Mouse (Mus musculus) bone marrow, adult 2 months (tissue): ENCODE measurements around the gene Pllp. TPM values are rescaled to one million over a fixed set of nuclear protein-coding genes. Genes with fewer than 3 reads are reported as not detected.

ENCODE experiments used
- H3K27ac ChIP-seq: fragments of 200-500 bp; 2 replicates; pipeline ENCODE4 v1.5.1; 2012; ENCODE audit warnings: low read depth, mild to moderate bottlenecking, control low read depth, inconsistent platforms, low read length; ENCODE audit not compliant: control insufficient read depth, poor library complexity, insufficient read depth
- H3K4me1 ChIP-seq: fragments of 200-500 bp; 2 replicates; pipeline ENCODE4 v1.6.1; 2011; ENCODE audit warnings: low read length; ENCODE audit not compliant: control insufficient read depth, insufficient read depth
- H3K4me3 ChIP-seq: fragments of 200-500 bp; replicated peaks from 2 replicates; pipeline ENCODE3; 2011; ENCODE audit warnings: mild to moderate bottlenecking, low read depth, low read length, control low read depth; ENCODE audit not compliant: control insufficient read depth
- CTCF ChIP-seq: fragments of 200-500 bp; IDR thresholded peaks from 2 replicates; pipeline ENCODE4 v1.5.1; 2011; ENCODE audit warnings: low read length, control low read depth; ENCODE audit not compliant: control insufficient read depth, insufficient read depth
- POLR2A ChIP-seq: fragments of 200-500 bp; IDR thresholded peaks from 2 replicates; pipeline ENCODE4 v1.6.1; 2011; ENCODE audit warnings: low read depth, mild to moderate bottlenecking, control low read depth, low read length, borderline replicate concordance; ENCODE audit not compliant: control insufficient read depth
- WGBS: fragments of 180-500 bp; shearing (Covaris S2); methylation state at CpG from one replicate; pipeline ENCODE4 v1.1.7; 2018; 5-methylcytosine and 5-hydroxymethylcytosine counted together
- polyA plus RNA-seq: library from polyadenylated mRNA; stranded (reverse); fragments of >200 nt; gene quantifications from 2 replicates; pipeline ENCODE4 v1.2.4, GENCODE M21; 2011; ENCODE audit warnings: low replicate concordance; ENCODE audit not compliant: missing spikeins, insufficient read depth, insufficient read length

The Pllp gene
- polyA plus RNA-seq, 1 experiment, result not detected

DNA sequence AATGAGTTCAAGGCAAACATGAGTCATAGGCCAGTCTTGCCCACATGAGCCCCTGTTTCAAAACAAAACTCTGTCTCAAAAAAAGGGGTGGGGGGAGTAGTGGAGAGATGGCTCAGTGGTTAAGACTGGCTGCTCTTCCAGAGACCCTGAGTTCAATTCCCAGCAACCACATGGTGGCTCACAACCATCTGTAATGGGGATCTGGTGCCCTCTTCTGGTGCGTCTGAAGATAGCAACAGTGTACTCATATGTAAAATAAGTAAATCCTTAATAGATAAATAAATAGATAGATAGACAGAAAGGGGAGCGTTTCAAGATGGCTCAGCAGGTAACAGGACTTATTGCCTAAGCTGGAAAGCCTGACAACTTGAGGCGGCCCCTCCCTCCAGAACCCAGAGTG is 15.7 kb downstream of the Pllp start:
- 80% methylated on average over 3 of the region's 3 CpGs for WGBS
- TF ChIP-seq POLR2A (no peak), CTCF (no peak)
- Histone ChIP-seq H3K27ac (no peak overlapping the region), H3K4me3 (no peak overlapping the region), H3K4me1 (no peaks in the 10 kb centered on the region)

DNA sequence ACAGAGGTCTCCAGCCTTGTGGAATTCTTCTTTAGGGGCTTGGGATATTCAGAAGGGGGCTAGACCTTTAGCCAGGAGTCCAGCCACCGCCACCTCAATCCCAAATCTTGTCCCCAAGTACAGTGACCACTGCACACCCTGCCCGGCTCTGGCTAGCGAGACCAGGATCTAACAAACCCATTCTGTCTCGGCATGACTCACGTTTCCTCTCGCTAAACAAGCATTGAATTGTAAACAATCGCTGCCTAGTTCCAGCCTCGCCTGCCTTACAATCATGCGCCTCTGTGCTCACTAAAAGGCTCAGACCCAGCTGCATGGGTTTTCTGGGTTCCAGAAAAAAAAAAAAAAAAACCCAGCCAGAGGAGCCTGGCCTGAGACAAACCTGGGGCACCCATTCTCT is 17.5 kb downstream of the Pllp start:
- Histone ChIP-seq H3K4me3 (no peak overlapping the region), H3K4me1 (no peaks in the 10 kb centered on the region), H3K27ac (no peak overlapping the region)
- TF ChIP-seq POLR2A (no peak), CTCF (no peak)
- 78% methylated on average over 9 of the region's 9 CpGs for WGBS

DNA sequence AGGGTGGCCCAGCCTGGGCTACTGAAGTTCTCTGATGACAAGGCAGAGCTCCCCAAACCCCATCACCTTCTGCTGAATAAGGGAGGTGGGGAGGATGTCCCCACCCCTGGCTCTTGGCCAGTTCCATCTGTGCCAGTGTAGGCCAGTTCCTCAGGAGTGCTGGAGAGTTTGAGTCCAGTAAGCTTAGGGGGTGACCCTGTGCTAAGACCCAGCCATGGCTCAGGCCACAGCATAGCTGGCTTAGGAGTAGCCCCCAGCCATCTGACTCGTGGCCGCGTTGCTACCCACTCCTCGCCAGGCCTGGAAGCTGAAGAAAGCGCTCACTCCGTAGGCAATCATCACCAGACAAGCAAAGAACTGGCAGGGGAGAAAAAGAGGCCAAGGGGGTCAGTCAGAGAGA is 20.2 kb downstream of the Pllp start:
- WGBS, result 86% methylated on average over 6 of the region's 6 CpGs
- no peak for TF ChIP-seq CTCF
- no peak overlapping the region for H3K27ac ChIP-seq
- H3K4me1 ChIP-seq, result no peaks in the 10 kb centered on the region
- no peak overlapping the region for H3K4me3 ChIP-seq

DNA sequence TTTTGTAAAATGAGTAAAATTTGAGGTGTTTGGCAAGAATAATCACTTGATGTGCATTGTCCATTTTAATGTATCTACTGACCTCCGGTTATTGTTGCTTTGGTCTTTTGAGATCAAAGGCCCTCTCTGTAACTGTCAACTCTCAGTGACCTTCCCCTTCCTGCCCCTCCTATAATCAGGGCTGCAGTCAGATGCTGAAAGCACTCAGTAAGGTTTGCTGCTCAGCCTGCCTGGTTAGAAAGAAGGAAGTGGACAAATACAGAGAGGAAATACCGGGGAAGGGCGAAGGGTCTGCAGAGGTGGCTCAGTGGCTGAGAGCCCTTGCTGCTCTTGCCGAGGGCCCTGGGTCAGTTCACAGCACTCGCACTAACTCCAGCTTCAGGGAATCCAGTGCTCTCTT is 21.7 kb downstream of the Pllp start:
- TF ChIP-seq POLR2A (no peak), CTCF (no peak)
- WGBS, result 35% methylated on average over 5 of the region's 5 CpGs
- Histone ChIP-seq H3K4me3 (no peak overlapping the region), H3K4me1 (no peaks in the 10 kb centered on the region), H3K27ac (no peak overlapping the region)

DNA sequence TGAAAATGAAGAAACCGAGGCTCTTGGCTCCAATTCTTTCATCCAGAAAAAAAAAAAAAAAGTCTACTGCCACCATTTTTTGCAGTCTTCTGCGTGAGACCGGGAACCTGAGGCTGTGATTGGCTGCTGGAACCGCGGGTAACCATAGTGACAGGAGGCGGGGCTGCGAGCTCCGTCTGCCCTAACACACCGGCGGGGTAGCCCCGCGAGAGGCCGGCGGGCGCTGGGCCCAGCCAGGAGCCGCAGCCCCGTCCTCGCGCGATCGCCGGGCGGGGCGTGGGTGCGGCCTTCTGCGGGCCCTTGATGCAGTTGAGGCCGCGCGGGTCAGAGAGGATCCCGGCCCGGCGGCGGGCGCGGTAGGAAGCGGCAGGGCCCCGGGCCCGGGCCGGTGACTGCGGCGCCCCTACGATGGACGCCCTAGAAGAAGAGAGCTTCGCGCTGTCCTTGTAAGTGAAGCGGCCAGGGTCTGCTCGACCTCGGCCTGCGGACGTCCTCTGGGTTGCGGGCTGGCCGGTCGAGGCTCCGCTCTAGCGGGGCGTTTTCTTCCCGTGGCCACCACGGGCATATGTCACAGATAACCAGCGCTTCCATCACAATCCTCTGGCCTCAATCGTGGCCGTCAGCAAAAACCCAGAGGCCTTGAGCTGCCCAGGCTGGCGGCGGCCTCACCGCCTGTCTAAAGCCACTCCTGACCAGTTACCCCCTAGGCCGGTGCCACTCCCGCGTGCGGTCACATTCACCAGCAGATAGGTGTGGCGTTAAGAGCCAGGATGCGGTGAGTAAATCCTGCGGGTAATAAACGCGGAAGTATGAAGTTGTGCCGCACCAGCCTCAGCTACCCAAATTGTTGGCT is 29.4 kb downstream of the Pllp start, which contains the start of gene Arl2bp:
Gene Arl2bp, plus strand, starts transcription at position 145 of the 853 bp plus-strand sequence.
- H3K4me3 ChIP-seq, result peak within 1 kb of the TSS; percentile 68
- H3K4me1 ChIP-seq, result peaks cover 2% of the 10 kb centered on the region; the same call in 1 of the 2 replicates
- peak within 1 kb of the TSS; percentile 90 for H3K27ac ChIP-seq
- WGBS, result under 1% methylated on average over 74 of the region's 74 CpGs
- TF ChIP-seq POLR2A, result peak; percentile 67; the same call in 1 of the 2 replicates
- no peak for TF ChIP-seq CTCF

DNA sequence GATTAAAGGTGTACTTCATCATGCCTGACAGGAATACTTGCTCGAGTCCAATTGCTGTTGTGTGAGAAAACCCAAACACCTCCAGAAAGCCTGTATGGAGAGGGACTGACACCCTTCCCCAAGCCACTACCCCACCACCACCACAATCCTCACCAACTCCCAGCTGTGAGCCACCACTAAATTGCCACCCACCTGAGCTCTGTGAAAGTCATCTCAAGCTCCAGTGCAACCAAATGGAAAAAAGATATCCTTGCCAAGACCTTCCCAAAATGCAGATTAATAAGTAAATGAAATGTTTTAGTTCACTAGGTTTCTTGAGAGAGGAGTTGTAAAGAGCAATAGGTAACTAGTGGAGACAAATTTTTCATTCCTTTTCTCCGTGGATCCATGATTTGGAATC is 31.4 kb downstream of the Pllp start:
- H3K4me3 ChIP-seq, result no peak overlapping the region
- TF ChIP-seq POLR2A (no peak), CTCF (no peak)
- H3K4me1 ChIP-seq, result peaks cover 2% of the 10 kb centered on the region; the same call in 1 of the 2 replicates
- WGBS, result 75% methylated on average over 2 of the region's 2 CpGs
- no peak overlapping the region for H3K27ac ChIP-seq

DNA sequence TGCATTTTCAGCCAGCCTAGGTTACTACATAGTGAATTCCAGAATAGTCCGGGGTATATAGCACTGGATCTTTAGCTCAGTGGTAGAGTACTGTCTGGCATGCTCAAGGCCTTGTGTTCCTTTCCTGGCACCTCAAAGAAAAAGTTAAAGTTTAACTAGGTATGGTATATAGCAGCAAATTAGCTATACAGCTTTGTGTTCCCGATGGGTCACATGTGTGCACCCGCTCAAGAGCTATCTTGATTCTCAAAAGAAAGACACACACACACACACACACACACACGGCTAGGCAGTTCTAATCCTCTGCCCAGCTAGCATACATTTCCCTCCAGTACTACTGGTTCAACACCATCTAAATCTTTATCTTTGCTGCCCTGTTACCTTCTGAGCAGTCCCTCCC is 35.7 kb downstream of the Pllp start:
- H3K4me3 ChIP-seq, result no peak overlapping the region
- no peaks in the 10 kb centered on the region for H3K4me1 ChIP-seq
- TF ChIP-seq CTCF (no peak), POLR2A (no peak)
- WGBS, result 90% methylated on average over 4 of the region's 4 CpGs
- H3K27ac ChIP-seq, result no peak overlapping the region

DNA sequence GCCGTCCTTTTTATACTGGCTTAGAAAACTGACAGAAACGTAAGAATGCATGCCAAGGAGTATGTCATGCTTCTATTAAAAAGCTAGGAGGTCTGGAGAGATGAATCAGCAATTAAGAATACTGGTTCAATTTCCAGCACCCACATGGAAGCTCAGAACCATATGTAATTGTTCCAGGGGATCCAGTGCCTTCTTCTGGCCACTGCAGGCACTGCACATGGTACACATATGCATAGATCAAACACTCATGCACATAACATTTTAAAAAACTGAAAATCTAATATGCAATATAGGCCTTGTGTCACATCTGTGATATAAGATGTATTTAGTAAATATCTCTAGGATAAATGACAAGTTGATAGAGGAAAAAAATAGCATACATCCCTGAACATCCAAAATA is 38.0 kb downstream of the Pllp start:
- Histone ChIP-seq H3K27ac (no peak overlapping the region), H3K4me3 (no peak overlapping the region), H3K4me1 (no peaks in the 10 kb centered on the region)
- TF ChIP-seq POLR2A (no peak), CTCF (no peak)
- 90% methylated on average over 2 of the region's 2 CpGs for WGBS
